Mouse (Mus musculus): Measurements from ENCODE around the gene Tbc1d16.
A peak's percentile ranks its signal among the peaks of the same experiment; 100 is the strongest.

Tbc1d16 gene

GRCm38 (mm10) chr11:119207986-119208385 lies 20.3 kb downstream of the Tbc1d16 start:
- no peak for DNase-seq (ENCODE audit: low read depth, low spot score)

GRCm38 (mm10) chr11:119206562-119206961 lies 21.7 kb downstream of the Tbc1d16 start:
- peak; percentile 52 for DNase-seq (ENCODE audit: low read depth, low spot score)

- no peak for DNase-seq (ENCODE audit: low read depth, low spot score)
Observed at GRCm38 (mm10) chr11:119205738-119206137, 22.6 kb downstream of the Tbc1d16 start.

- DNase-seq (ENCODE audit: low read depth, low spot score): no peak
Observed at GRCm38 (mm10) chr11:119203423-119203822, 24.9 kb downstream of the Tbc1d16 start.

GRCm38 (mm10) chr11:119199233-119199601 lies 29.1 kb downstream of the Tbc1d16 start:
- no peak for DNase-seq (ENCODE audit: low read depth, low spot score)

GRCm38 (mm10) chr11:119198564-119199232 lies 29.6 kb downstream of the Tbc1d16 start:
- DNase-seq (ENCODE audit: low read depth, low spot score): no peak

- no peak for DNase-seq (ENCODE audit: low read depth, low spot score)
Observed at GRCm38 (mm10) chr11:119197618-119198563, 30.4 kb downstream of the Tbc1d16 start.

- no peak for DNase-seq (ENCODE audit: low read depth, low spot score)
Observed at GRCm38 (mm10) chr11:119192605-119193004, 35.7 kb downstream of the Tbc1d16 start.

GRCm38 (mm10) chr11:119192176-119192575 lies 36.1 kb downstream of the Tbc1d16 start:
- DNase-seq (ENCODE audit: low read depth, low spot score): no peak

GRCm38 (mm10) chr11:119191606-119192081 lies 36.7 kb downstream of the Tbc1d16 start:
- DNase-seq (ENCODE audit: low read depth, low spot score): no peak

GRCm38 (mm10) chr11:119190498-119190897 lies 37.8 kb downstream of the Tbc1d16 start:
- peak; percentile 50 for DNase-seq (ENCODE audit: low read depth, low spot score)

GRCm38 (mm10) chr11:119189319-119189718 lies 39.0 kb downstream of the Tbc1d16 start:
- no peak for DNase-seq (ENCODE audit: low read depth, low spot score)

GRCm38 (mm10) chr11:119188389-119188788 lies 39.9 kb downstream of the Tbc1d16 start:
- no peak for DNase-seq (ENCODE audit: low read depth, low spot score)

GRCm38 (mm10) chr11:119187800-119188197 lies 40.5 kb downstream of the Tbc1d16 start:
- DNase-seq (ENCODE audit: low read depth, low spot score): no peak

GRCm38 (mm10) chr11:119186989-119187799 lies 41.1 kb downstream of the Tbc1d16 start:
- DNase-seq (ENCODE audit: low read depth, low spot score): no peak

- no peak for DNase-seq (ENCODE audit: low read depth, low spot score)
Observed at GRCm38 (mm10) chr11:119186381-119186780, 41.9 kb downstream of the Tbc1d16 start.

GRCm38 (mm10) chr11:119183684-119184310 lies 44.5 kb downstream of the Tbc1d16 start:
- no peak for DNase-seq (ENCODE audit: low read depth, low spot score)

GRCm38 (mm10) chr11:119181861-119182395 lies 46.4 kb downstream of the Tbc1d16 start:
- DNase-seq (ENCODE audit: low read depth, low spot score): no peak

GRCm38 (mm10) chr11:119180824-119181582 lies 47.3 kb downstream of the Tbc1d16 start:
- DNase-seq (ENCODE audit: low read depth, low spot score): no peak

- DNase-seq (ENCODE audit: low read depth, low spot score): no peak
Observed at GRCm38 (mm10) chr11:119178317-119178716, 50.0 kb downstream of the Tbc1d16 start.

Measured in skeletal muscle tissue, adult 2 months (tissue).